Mouse (Mus musculus): ENCODE measurements at regions not wholly inside any gene's neighbourhood (a gene's known extent, or its start where the extent isn't known, plus 50 kb on each side); places are given as distances from the start of the nearest gene placed in this dataset.
"Not testable (repeated sequence)": the region's sequence is repeated elsewhere in the genome, so short reads cannot be mapped to it uniquely, and the experiment has no call there.

DNA sequence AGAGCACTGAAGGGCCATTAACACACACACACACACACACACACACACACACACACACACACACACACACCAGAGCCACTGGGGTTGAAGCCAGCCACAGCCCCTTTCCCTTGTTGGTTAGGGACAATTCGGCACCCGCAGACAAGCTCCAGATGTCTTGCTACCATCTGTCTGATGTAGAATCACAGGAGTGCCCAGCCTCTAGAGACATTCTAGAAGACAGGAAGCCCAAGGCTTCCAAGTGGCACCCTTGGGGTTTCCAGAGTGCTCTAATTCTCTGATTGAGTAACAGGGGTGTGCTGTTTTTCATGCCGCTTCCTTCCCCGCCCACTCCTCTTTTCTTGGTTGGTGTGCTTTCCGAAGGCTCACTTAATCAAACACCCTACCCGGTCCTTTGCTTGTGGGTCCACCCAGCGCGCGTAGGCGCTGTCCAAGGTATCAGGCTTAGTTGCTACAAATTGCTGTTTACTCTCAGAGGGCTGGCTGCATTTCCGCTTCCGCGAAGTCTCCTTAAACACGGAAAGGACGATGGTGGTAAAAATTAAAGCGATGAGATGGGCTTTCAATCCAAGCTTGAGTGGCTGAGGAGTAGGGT, 59.5 kb upstream of the Zbtb18 start:
- DNase-seq (ENCODE audit: low read depth, low spot score): peak; percentile 48

- DNase-seq (ENCODE audit: low read depth, low spot score): no peak
Observed at GRCm38 (mm10) chr1:177382147-177382546, 60.0 kb upstream of the Zbtb18 start.

GRCm38 (mm10) chr1:177378112-177378511, 64.0 kb upstream of the Zbtb18 start:
- DNase-seq (ENCODE audit: low read depth, low spot score): no peak

DNA sequence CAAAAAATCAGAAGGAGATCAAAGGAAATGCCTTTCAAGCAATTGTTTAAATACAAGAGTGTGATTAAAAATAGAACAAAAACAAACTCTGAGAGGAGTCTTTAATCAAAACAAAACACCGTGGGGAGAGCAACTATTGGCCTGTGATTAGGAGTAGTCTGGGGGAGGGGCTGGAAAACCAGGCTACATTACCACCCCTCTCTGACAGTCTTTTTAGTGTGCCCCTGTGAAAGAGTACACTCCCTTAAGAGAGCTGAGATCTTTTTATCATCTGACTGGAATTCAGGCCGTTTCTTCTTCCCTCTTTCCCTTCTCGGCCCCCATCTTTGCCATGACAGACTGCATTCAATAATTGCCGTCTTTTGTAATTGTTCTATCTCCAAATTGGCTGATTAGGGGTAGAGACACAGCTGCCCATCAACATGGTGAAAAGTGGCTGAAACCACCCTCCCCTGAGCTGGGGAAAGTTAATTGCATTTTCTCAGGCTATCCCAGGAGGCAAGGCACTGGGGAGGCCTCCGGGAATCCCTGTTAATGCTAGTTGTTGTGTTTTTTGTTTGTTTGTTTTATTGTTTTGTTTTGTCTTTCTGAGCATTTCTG, 68.8 kb upstream of the Zbtb18 start:
- no peak for DNase-seq (ENCODE audit: low read depth, low spot score)

DNA sequence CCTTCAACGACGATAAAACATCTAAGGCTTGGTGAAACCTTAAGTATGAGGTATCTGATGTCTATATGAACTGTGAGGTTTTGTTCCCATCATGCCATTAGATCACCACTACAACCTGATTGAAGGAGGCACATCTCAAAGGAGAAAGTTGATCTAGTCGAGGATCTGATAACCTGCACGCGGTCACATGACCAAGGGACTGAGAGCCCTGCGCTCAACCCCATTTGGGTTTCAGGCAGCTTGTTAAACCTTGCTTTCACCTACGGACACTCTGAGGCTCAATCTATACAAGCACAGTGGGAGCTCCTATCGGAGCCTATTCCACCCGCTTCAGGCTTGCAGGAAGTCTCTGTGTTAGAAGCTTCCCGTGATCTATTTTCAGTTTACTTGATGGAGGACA, 70.1 kb upstream of the Zbtb18 start:
- no peak for DNase-seq (ENCODE audit: low read depth, low spot score)

DNA sequence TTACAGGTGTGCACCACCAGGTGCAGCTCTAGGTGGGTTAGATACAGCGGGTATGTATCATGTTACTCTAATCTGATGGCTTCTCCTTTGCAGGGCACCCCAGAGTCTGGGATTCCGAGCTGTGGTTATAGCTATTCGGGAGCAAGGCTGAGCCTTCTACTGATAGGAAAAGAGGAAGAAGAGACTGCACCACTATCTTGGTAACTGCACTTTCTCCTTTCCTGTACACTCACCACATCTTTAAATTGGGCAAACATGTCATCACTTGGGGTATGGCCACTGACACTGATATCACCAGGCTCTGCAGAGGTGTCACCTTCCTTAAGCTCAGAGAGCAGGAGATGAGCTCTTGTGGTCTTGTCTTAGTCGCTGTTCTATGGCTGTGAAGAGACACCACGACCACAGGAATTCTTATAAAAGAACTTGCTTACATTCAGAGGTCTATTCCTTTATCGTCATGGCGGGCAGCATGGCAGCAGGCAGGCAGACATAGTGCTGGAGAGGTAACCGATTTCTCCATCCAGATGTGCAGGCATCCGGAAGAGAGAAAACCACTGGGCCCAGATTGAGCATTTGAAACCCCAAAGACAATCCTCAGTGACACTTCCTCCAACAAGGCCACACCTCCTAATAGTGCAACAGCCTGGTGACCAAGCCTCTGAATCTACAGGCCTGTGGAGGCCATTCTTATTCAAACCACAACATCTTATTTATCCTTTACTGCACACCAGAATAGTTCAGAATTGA, 74.1 kb upstream of the Zbtb18 start:
- no peak for DNase-seq (ENCODE audit: low read depth, low spot score)

DNA sequence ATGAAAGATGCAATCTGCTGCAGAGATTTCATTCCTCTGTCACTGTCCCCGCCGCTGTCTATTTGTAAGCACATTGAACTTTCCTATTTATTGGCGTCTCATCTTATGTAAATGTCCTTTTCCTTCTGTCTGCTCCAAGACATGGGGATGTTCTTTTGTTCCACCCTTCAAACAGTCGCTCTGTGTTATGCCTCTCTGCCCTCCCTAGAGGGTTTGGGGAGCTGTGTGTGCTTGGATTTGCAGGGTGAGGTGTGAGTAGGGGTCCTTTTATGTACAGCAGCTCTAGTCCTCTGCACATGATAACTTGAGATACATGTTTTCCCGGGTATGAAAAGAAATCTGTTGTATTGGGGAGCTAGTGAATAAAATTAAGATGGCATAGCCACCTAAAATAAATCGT, 75.2 kb upstream of the Zbtb18 start:
- no peak for DNase-seq (ENCODE audit: low read depth, low spot score)

GRCm38 (mm10) chr1:177366475-177366874, 75.7 kb upstream of the Zbtb18 start:
- no peak for DNase-seq (ENCODE audit: low read depth, low spot score)

DNA sequence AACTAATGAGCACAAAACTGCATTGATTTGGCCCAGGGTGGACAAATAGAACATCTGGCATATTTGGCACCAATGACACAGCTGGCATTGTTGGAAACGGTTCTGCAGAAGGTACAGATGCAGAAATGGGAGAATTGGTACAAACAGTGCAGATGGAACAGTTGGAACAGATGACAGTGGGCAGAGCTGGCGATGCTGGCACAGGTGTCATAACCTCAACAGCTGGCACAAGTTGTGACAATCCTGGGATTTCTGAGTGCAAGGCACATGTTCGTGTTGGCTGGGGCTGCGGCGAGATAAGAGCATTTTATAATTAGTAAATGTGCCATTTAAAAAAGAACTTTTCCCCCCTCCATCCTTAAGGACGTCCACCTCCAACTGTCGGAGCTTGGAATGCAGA, 77.8 kb upstream of the Zbtb18 start:
- no peak for DNase-seq (ENCODE audit: low read depth, low spot score)

DNA sequence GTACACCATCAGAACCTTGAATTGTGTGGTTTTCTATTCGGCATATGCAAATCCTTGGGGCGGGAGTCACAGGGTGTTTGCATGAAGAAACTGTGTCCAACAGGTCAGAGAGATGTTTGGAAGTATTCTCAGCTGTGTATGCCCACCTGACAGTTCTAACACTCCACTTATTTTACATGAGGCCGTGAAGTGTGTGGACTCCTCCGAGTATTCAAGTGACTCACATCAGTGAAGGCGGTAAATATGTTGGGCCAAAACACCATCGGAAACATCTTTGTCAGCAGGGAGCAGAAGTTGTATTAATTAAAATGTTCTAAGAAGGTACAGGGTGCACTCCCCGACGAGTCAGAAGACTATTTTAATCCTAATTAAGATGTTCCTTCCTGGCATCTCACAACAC, 79.8 kb upstream of the Zbtb18 start:
- no peak for DNase-seq (ENCODE audit: low read depth, low spot score)

- no peak for DNase-seq (ENCODE audit: low read depth, low spot score)
Observed at GRCm38 (mm10) chr1:177348400-177349092, 90.5 kb upstream of the Akt3 start.

DNA sequence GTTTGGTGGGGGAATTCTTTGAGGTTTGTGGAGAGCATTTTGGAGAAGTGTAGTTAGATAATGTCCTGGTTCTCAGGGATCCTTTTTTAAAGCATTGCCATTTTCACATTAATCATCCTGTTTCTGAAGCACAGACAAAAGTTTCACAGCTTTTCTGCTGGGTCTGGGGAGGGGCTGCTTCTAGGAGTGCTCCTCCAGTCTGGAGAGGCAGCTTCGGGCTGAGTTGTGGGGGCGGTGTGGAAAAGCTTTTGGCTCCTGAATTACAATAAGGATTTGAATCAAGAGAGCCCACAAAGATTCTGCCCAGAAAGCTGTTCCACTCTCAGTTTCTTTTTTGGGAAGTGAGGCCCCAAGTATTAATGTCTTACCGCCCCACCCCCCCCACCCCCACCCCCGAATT, 89.2 kb upstream of the Akt3 start:
- DNase-seq (ENCODE audit: low read depth, low spot score): no peak

GRCm38 (mm10) chr1:177346540-177346939, 88.5 kb upstream of the Akt3 start:
- DNase-seq (ENCODE audit: low read depth, low spot score): no peak

GRCm38 (mm10) chr1:177345540-177345939, 87.5 kb upstream of the Akt3 start:
- DNase-seq (ENCODE audit: low read depth, low spot score): no peak

- DNase-seq (ENCODE audit: low read depth, low spot score): no peak
Observed at GRCm38 (mm10) chr1:177343949-177344348, 85.9 kb upstream of the Akt3 start.

GRCm38 (mm10) chr1:177343121-177343520, 85.1 kb upstream of the Akt3 start:
- no peak for DNase-seq (ENCODE audit: low read depth, low spot score)

DNA sequence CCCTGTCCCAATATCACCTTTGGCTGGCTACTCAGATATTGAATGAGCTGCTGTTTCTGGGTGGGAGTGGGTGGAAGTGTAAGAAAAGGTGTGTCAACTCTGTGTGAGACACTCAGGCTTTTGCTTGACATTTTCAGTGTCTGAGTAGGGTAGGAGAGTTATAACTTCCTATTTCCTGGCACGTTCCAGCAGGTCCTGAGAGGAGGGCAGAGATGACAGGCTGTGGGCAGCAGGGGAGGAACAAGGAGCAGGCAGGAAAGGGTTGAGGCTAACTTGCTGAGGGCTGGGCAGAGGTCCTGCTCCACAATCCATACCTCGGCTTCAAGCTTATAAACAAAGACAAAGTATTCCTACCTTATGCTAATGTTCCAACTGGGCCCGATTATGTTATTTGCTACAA, 82.2 kb upstream of the Akt3 start:
- no peak for DNase-seq (ENCODE audit: low read depth, low spot score)

GRCm38 (mm10) chr1:177339207-177339787, 81.3 kb upstream of the Akt3 start:
- not testable (repeated sequence) for DNase-seq (ENCODE audit: low read depth, low spot score)

DNA sequence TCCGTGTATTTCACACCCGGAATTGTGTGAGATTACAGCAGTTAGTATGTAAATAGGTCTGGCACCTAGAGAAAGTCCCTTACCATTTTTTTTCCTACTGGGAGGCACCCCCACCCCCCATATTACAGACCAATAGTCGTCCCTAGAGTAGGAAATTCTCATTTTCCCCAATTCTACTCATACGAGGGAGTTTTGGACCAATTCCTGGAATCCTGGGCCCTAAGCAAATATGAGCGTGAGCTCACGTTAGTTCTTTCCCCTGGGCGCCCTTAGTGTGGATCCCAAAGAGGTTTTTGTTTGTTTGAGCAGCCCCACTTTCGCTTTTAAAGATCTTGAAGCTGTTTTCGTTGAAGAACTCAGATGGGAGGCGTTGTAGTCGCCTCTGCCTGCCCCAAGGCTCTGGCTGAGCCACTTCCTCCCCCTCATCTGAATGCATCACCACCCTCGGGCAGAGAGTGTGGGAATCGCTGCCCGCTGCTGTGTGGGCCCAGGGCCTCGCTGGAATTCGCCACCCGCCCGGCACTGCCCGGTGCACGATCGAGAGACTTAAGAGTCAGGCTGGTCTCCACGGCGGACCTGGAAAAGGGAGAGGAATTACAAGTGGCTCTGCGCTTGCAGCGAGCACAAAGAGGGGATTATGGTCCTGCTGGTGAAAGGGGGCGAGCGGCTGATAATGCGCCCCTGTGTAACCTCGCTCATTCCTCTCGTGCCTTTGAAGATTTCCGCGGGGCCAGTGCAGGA, 80.6 kb upstream of the Akt3 start:
- DNase-seq (ENCODE audit: low read depth, low spot score): no peak

GRCm38 (mm10) chr1:177337756-177338155, 79.8 kb upstream of the Akt3 start:
- DNase-seq (ENCODE audit: low read depth, low spot score): no peak

- DNase-seq (ENCODE audit: low read depth, low spot score): no peak
Observed at GRCm38 (mm10) chr1:177337141-177337540, 79.1 kb upstream of the Akt3 start.

Data from WW6 (cell line).